Mouse (Mus musculus): ENCODE measurements around the gene Siah1b. TPM values are rescaled to one million over a fixed set of nuclear protein-coding genes. Genes with fewer than 3 reads are reported as not detected.

The Siah1b gene
- polyA plus RNA-seq, 1 experiment, result 9.1 TPM

GRCm38 (mm10) chrX:164058523-164058922, 17.8 kb downstream of the Siah1b start:
- no peak overlapping the region for H3K4me3 ChIP-seq (replicated peaks; ENCODE audit: control insufficient read depth, low read depth, low read length)

GRCm38 (mm10) chrX:164055726-164056125, 20.6 kb downstream of the Siah1b start:
- H3K4me3 ChIP-seq (replicated peaks; ENCODE audit: control insufficient read depth, low read depth, low read length), result no peak overlapping the region
- 50% methylated on average over 4 of the region's 4 CpGs for WGBS
- H3K27ac ChIP-seq (ENCODE audit: control insufficient read depth, insufficient read depth, low read depth, low read length, poor library complexity), result no peak overlapping the region
- TF ChIP-seq CTCF (IDR thresholded peaks at IDR 0.05; ENCODE audit: control insufficient read depth, insufficient read depth, low read length) (no peak), POLR2A (IDR thresholded peaks at IDR 0.05; ENCODE audit: borderline replicate concordance, control insufficient read depth, low read depth, low read length) (no peak)
- no peaks in the 10 kb centered on the region for H3K4me1 ChIP-seq (ENCODE audit: control insufficient read depth, insufficient read depth, low read length)

More at GRCm38 (mm10) chrX:164058523-164058922, 17.8 kb downstream of the Siah1b start:
- TF ChIP-seq CTCF (IDR thresholded peaks at IDR 0.05; ENCODE audit: control insufficient read depth, insufficient read depth, low read length) (no peak), POLR2A (IDR thresholded peaks at IDR 0.05; ENCODE audit: borderline replicate concordance, control insufficient read depth, low read depth, low read length) (no peak)
- H3K4me1 ChIP-seq (ENCODE audit: control insufficient read depth, insufficient read depth, low read length), result no peaks in the 10 kb centered on the region
- no peak overlapping the region for H3K27ac ChIP-seq (ENCODE audit: control insufficient read depth, insufficient read depth, low read depth, low read length, poor library complexity)
- WGBS, result 67% methylated on average over 3 of the region's 3 CpGs

- Histone ChIP-seq H3K27ac (ENCODE audit: control insufficient read depth, insufficient read depth, low read depth, low read length, poor library complexity) (no peak overlapping the region), H3K4me3 (replicated peaks; ENCODE audit: control insufficient read depth, low read depth, low read length) (no peak overlapping the region), H3K4me1 (ENCODE audit: control insufficient read depth, insufficient read depth, low read length) (no peaks in the 10 kb centered on the region)
- WGBS, result 11% methylated on average over 2 of the region's 2 CpGs
- TF ChIP-seq CTCF (IDR thresholded peaks at IDR 0.05; ENCODE audit: control insufficient read depth, insufficient read depth, low read length) (no peak), POLR2A (IDR thresholded peaks at IDR 0.05; ENCODE audit: borderline replicate concordance, control insufficient read depth, low read depth, low read length) (no peak)
Measured at GRCm38 (mm10) chrX:164046736-164047135, 29.6 kb downstream of the Siah1b start.

DNA sequence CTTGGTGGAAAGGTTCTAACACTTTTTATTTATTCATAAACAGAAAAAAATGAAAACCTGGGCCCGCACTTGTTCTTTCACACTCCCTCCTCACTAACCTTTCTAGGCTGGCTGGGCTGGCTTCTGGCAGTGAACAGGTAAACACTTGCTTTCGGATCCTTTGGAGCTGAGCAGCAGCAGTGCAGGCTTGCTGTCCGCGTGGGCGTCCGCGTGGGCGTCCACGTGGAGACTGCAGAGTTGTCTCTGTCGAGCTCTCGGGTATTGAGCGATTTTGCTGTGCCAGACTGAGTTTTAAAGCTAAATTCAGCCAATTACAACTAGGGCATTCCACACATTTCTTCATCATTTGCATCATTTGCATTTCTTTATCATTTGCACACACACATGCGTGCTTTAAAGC, 34.2 kb downstream of the Siah1b start:
- TF ChIP-seq POLR2A (IDR thresholded peaks at IDR 0.05; ENCODE audit: borderline replicate concordance, control insufficient read depth, low read depth, low read length) (no peak), CTCF (IDR thresholded peaks at IDR 0.05; ENCODE audit: control insufficient read depth, insufficient read depth, low read length) (no peak)
- WGBS, result 77% methylated on average over 13 of the region's 13 CpGs
- H3K27ac ChIP-seq (ENCODE audit: control insufficient read depth, insufficient read depth, low read depth, low read length, poor library complexity), result no peak overlapping the region

GRCm38 (mm10) chrX:164038882-164039281, 37.4 kb downstream of the Siah1b start:
- TF ChIP-seq CTCF (IDR thresholded peaks at IDR 0.05; ENCODE audit: control insufficient read depth, insufficient read depth, low read length) (no peak), POLR2A (IDR thresholded peaks at IDR 0.05; ENCODE audit: borderline replicate concordance, control insufficient read depth, low read depth, low read length) (no peak)
- Histone ChIP-seq H3K4me3 (replicated peaks; ENCODE audit: control insufficient read depth, low read depth, low read length) (no peak overlapping the region), H3K4me1 (ENCODE audit: control insufficient read depth, insufficient read depth, low read length) (no peaks in the 10 kb centered on the region), H3K27ac (ENCODE audit: control insufficient read depth, insufficient read depth, low read depth, low read length, poor library complexity) (no peak overlapping the region)
- WGBS, result 61% methylated on average over 2 of the region's 2 CpGs

More for the DNA sequence above, 34.2 kb downstream of the Siah1b start:
- Histone ChIP-seq H3K4me1 (ENCODE audit: control insufficient read depth, insufficient read depth, low read length) (no peaks in the 10 kb centered on the region), H3K4me3 (replicated peaks; ENCODE audit: control insufficient read depth, low read depth, low read length) (no peak overlapping the region)

DNA sequence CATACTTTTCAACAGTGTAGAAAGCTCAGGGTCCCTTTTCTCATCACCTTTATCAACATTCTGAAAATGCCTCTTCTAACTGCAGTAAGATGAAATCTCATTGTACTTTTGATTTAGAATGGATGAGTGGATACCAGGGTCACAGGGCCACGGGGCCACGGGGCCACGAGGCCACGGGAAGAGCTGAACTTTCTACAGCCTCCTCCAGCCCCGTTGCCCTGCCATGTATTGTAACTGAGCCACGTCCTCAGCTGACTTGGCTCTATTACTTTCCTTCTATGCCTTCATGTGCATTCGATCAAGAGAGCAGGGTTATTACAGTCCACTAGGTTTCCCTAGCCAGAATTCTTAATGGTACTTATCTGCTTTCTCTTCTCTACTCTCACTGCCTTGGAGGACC, 40.4 kb downstream of the Siah1b start:
- no peak overlapping the region for H3K4me3 ChIP-seq (replicated peaks; ENCODE audit: control insufficient read depth, low read depth, low read length)
- 77% methylated on average over 7 of the region's 7 CpGs for WGBS
- no peak overlapping the region for H3K27ac ChIP-seq (ENCODE audit: control insufficient read depth, insufficient read depth, low read depth, low read length, poor library complexity)
- no peaks in the 10 kb centered on the region for H3K4me1 ChIP-seq (ENCODE audit: control insufficient read depth, insufficient read depth, low read length)
- TF ChIP-seq POLR2A (IDR thresholded peaks at IDR 0.05; ENCODE audit: borderline replicate concordance, control insufficient read depth, low read depth, low read length) (no peak), CTCF (IDR thresholded peaks at IDR 0.05; ENCODE audit: control insufficient read depth, insufficient read depth, low read length) (no peak)

DNA sequence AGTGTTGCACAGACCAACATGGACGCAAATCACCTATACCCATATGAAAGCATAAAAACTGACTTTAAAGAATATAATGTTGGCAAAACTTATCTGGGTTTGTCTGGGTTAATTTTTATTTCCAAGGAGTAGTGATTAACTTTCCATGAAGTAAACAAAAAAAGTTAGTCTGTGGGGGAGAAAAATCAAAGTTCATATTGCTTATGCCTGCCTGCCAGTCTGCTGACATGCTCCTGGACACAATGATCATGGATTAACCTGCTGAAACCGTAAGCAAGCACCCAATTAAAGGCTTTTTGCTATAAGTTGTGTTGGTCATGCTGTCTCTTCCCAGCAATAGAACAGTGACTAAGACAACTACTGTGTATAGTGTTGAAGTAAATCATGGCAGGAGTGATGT, 40.9 kb downstream of the Siah1b start:
- H3K27ac ChIP-seq (ENCODE audit: control insufficient read depth, insufficient read depth, low read depth, low read length, poor library complexity), result no peak overlapping the region
- no peak for TF ChIP-seq CTCF (IDR thresholded peaks at IDR 0.05; ENCODE audit: control insufficient read depth, insufficient read depth, low read length)
- no peak for TF ChIP-seq POLR2A (IDR thresholded peaks at IDR 0.05; ENCODE audit: borderline replicate concordance, control insufficient read depth, low read depth, low read length)
- WGBS, result 74% methylated on average over 2 of the region's 2 CpGs

DNA sequence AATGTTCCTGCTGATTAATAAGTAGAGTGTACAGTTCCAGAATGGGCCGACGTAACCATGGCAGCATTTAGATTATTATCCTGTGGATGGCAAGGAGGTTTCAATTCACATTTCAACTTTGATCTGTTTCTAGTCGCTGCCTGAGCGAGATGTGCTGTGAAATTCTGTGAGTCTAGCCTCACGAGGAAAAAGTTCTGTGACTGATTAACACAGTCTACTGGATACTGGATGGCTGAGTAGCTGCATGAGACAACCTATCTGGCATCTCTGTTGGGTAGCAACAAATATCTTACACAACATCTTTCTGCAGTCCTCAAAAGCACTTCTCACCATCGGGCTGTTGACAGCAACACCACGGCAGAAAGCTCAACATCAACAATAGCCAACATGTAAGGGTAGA, 43.8 kb downstream of the Siah1b start:
- 82% methylated on average over 7 of the region's 7 CpGs for WGBS
- TF ChIP-seq CTCF (IDR thresholded peaks at IDR 0.05; ENCODE audit: control insufficient read depth, insufficient read depth, low read length) (no peak), POLR2A (IDR thresholded peaks at IDR 0.05; ENCODE audit: borderline replicate concordance, control insufficient read depth, low read depth, low read length) (no peak)
- no peak overlapping the region for H3K27ac ChIP-seq (ENCODE audit: control insufficient read depth, insufficient read depth, low read depth, low read length, poor library complexity)
- no peaks in the 10 kb centered on the region for H3K4me1 ChIP-seq (ENCODE audit: control insufficient read depth, insufficient read depth, low read length)
- H3K4me3 ChIP-seq (replicated peaks; ENCODE audit: control insufficient read depth, low read depth, low read length), result no peak overlapping the region

More for the DNA sequence above, 40.9 kb downstream of the Siah1b start:
- Histone ChIP-seq H3K4me3 (replicated peaks; ENCODE audit: control insufficient read depth, low read depth, low read length) (no peak overlapping the region), H3K4me1 (ENCODE audit: control insufficient read depth, insufficient read depth, low read length) (no peaks in the 10 kb centered on the region)

Data from bone marrow, adult 2 months (tissue).